Mouse (Mus musculus) cerebellum, adult 18-20 months (tissue): Measurements from ENCODE around the gene Spata32.

Experiments used
- DNase-seq, 2 experiments: peaks; one replicate each; pipeline ENCODE4 v3.0.0; 2021

The Spata32 gene

DNA sequence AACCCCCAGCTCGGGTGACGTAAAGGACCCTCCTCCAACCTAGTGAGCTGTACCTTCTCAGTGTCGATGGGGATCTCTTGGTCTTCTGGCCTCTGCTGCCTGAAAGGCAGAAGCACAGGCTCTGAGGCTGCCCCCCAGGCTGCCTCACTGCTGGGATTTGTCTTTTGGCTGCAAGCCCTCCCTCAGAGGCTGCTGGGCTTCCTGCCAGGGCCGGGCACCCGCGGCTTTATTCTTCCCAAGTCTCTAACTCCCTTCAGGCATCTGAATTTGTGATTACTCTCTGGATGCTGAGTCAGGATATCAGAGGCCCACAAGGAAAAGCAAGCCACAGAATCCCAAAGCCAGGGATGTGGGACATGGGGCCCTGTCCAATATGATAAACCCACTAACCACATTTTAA is 16.6 kb downstream of the Spata32 start:
- DNase-seq, result peak; percentile 69 to 78

DNA sequence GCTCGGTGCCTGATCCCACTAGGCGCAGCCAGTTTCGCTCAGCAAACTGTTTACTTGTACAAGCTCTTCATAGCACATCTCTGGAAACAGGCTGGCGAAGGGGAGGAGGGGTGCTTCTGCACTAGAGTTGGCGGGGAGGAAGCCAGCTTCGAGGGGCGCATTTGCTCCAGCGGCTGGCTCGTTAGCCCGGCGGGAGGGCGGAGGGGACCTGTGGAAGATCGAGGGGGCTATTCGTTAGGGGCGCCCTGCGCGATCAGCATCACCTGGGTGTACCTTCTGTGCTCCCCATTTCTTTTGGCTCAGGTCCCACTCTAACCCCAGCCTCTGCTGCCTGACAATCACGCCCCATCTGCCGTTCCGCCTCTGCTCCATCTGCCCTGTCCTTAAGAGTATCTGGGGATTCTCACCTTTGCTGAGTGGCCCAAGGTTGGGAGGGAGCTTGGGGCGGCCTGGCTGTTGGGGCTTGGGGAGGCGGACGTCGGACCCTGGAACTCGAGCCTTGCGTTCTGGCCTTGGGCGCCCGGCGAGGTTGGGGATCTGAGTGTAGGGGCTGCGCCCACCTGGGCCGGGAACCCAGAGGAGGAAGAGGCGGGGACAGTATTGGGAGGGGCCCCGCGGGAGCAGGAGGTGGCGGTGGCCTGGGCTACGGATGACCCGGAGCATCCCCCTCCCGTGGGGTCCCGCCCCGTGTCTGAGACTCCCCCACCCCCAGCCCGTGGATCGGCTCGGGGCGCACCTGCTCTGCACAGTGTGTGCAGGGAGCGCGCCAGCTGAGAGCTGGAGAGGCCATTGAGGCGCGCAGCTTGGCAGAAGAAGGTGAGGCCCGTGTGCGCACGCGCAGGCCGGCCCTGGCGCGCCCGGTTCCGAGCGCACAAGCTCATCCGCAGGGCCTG is 19.1 kb downstream of the Spata32 start:
- DNase-seq, result peak; percentile 84 to 93

DNA sequence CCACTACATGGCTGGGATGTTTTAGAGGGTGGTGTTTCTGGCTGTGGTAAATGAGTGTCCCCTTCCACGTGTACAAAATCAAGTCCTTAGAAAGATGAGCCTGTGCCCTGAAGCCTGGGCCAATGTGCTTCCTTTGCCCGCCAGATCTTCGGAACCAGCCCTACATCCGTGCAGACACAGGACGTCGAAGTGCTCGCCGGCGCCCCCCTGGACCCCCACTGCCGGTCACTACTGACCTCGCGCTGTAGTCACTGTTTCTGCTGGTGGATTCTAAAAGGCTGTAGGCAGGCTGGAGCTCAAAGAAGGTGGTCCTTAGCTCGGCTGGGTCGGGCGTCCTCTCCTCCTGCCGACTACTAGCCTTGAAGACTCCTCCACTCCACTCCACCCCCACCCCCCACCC is 19.9 kb downstream of the Spata32 start:
- DNase-seq, result peak in 1 of 2 experiments; percentile 54

DNA sequence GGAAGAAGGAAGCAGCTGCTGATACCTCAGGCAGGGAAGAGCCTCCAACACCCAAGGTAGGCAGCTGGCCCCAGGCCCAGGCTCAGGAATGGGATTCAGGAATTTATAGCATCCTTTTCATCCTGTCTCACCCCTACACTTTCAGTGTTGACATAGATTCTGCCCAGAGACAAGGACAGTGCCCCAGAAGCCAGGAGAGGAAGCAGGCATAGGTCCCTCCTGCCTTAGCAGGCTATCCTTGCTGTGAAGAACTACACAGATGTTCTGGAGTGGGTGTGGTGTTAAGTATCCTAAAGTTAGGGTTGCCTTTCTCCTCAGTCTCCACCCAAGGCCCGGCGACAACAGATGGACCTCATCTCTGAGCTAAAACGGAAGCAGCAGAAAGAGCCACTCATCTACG is 20.9 kb downstream of the Spata32 start:
- DNase-seq, result peak in 1 of 2 experiments; percentile 46

DNA sequence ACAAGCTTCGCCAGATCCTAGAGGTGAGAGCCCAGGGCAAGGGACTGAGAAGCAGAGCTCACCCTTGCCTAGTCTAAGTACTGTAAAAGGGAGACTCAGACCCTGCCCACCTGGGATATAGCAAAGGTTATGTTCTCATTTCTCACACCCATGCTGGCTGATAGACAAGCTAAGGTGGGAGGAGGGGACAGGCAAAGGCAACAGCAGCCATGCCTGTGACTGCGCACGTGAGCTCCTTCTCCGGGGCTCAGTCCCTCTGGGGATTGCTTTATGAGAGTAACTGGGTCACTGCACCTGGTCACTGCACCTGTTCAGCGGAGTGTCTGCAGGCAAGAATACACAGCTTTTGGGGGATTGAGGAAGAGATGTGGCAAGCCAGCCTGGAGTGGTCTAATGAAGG is 22.6 kb downstream of the Spata32 start:
- DNase-seq, result peak in 1 of 2 experiments; percentile 49

DNA sequence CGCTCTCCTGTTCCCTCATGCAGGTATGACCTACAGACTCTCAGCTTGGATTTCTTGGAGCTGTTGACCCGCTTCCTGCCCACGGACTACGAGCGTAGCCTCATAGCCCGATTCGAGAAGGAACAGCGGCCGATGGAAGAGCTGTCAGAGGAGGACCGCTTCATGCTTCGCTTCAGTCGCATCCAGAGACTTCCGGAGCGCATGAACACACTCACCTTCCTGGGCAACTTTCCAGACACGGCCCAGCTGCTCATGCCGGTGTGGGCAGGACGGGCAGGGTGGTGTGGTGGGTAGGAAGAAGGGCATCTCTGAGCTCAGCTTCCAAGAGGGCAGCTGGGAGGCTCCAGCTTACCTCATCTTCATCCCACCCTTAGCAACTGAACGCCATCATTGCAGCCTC is 23.0 kb downstream of the Spata32 start:
- peak; percentile 41 to 56 for DNase-seq

DNA sequence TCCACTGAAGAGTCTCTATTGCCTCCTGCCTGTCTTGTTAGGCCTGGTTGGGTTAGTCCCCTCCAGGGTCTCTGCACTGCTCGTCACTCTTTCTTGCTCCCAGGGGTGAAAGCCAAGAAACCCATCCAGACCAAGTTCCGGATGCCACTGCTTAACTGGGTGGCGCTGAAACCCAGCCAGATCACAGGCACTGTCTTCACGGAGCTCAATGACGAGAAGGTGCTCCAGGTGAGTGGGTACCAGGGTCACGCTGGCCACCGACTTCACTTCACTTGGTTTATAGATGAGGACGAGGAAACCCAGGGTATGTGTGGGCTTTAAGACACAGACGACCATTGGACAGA is 24.4 kb downstream of the Spata32 start:
- DNase-seq, result peak in 1 of 2 experiments; percentile 30

DNA sequence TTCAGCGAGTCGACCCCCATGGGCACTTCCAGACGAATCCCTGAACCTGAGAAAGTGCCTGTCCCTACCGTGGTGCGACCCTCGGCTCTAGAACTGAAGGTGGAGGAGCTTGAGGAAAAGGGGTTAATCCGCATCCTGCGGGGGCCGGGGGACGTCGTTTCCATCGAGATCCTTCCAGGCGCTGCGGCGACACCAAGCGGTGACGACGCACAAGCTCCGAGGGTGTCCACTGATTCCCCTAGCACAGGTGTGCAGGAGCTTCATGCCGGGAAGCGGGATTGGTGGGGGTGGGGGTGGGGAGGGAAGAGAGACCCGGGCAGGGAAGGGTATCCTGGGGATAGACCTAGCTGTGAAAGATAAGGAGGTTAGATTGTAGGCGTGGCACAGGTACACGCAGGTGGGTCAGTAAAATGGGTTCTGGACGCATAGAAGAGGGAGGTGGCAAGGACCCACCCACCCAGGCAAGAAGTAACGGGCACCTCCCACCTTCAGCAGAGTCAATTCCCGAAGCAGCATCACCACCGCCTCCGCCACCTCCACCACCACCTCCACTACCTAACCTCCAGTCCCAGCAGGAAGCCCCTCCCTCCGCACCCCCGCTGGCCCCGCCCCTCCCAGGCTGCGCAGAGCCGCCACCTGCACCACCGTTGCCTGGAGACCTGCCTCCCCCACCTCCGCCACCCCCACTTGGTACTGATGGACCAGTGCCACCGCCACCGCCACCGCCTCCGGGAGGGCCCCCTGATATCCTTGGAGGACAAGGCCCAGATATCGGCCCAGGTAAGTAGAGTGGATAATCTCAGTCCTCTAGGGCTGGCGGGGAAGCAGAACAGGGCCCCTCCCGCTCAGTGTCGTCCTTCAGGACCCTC is 25.0 kb downstream of the Spata32 start:
- DNase-seq, result peak; percentile 86 to 87

DNA sequence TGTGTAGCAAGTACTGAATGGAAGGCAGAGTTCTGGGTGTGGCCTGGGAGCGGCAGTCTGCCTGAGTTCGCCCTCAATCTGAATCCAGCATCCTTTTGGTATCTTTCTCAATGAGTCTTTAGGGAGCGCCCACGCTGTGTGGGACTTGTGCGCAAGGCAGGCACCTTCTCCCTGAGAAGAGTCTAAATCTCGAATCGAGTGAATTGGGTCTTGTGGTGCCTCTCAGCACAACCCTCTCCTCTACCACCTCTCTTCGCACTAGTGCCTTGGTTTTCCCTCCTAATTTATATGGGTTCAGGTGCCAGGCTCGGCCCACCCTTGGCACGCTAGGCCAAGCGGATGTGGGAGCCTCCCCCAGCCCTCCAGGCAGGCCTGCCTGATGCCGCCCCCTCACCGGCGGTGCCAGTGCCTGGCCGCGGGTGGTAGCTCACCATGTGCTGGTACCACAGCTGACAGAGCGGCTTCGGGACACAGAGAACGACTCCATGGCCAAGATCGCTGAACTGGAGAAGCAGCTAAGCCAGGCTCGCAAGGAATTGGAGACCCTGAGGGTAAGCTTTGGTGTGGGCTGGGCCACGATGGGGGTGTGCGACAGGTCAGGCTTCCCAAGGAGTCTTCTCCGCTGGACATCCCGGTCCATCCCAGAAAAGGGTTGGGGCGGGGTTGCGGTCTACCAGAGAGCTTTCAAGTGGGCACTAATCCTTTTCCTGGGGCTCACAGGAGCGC is 25.8 kb downstream of the Spata32 start:
- peak; percentile 61 to 70 for DNase-seq

DNA sequence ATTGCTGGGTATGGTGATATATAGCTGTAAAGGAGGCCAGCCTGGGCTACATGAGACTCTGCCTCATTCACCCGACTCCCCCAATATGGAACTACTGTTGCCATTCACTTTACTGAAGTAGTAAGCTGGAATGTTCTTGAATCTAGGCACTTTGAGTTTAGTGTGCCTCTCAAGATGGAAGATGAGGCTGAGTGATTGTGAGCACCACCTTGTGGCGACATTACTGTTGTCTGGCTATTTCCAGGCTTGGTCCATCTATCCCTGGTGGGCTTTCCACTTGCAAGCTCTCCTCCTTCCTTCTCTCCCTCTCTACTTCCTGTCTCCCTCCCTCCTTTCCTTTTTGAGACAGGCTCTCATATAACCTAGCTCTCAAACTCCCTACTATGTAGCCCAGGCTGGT is 33.3 kb downstream of the Spata32 start:
- peak; percentile 64 to 74 for DNase-seq

DNA sequence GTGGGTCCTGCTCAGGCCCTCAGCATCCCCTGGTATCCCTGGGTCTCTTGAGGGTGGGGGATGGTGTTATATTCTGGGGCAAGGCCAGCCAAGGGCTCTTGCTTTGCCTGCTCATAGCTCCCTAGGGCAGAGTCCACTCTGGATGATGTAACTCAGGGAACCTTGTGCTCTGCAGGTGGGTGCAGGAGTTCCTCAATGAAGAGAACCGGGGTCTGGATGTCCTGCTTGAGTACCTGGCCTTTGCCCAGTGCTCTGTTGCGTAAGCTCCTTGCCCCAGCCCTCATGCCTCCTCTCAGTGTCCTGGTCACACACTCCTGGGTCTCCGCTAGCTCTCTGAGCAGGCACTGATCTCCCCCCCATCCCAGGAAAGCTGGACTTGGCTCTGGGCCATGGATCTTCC is 36.3 kb downstream of the Spata32 start:
- no peak for DNase-seq

DNA sequence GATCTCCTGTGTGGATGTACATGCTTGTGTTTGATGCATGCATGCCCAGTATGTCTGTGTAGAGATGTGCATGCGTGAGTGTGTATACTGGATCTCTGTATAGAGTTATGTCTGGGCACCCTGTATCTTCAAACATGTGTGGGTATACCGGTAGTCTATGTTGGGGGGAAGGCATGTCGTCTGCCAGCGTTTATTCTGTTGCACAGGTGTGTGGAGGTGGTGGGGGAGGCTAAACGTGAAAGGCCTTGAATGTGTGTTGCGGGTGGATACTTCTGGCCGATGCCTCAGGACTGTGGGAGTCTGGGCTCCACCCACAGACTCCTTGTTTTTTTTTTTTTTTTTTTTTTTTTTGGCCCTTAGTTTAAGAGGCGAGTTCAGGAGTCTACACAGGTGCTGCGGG is 36.9 kb downstream of the Spata32 start:
- no peak for DNase-seq

DNA sequence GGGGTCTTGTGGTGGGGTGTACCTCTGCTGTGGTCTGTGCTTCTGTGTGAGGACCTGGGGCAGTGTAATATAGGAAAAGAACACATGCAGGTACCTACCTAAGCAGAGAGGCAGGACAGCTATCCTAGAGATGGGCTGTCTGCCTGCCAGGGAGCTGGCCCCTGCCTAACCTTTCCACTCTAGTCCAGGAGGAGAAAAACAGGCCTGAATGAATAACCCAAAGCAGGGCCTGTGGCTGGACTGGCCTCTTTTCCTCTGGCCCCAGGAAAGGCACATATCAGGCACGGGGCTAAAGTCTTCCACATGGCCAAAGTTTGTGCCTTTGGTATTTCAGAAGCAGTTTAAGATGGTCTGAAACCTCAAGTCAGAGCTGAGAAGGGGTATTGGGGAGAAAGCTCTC is 37.8 kb downstream of the Spata32 start:
- no peak for DNase-seq

DNA sequence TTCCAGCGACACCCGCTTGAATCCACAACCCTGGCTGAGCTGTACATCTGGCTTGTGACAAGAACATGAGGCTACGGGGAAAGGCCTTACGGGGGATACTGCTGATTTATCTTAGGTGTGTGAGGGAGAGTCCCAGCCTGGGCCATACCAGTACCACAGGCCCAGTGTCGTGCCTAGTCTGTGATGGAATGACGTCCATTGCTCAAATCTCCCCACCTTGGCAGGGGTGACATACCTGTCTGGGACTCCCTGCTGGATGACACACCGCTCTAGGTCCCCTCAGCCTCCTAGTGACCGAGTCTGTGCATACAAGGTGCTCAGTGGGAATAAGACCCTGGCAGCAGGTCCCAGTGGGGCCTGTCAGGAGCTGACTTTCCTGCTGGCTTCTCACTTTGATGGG is 39.5 kb downstream of the Spata32 start:
- DNase-seq, result no peak

DNA sequence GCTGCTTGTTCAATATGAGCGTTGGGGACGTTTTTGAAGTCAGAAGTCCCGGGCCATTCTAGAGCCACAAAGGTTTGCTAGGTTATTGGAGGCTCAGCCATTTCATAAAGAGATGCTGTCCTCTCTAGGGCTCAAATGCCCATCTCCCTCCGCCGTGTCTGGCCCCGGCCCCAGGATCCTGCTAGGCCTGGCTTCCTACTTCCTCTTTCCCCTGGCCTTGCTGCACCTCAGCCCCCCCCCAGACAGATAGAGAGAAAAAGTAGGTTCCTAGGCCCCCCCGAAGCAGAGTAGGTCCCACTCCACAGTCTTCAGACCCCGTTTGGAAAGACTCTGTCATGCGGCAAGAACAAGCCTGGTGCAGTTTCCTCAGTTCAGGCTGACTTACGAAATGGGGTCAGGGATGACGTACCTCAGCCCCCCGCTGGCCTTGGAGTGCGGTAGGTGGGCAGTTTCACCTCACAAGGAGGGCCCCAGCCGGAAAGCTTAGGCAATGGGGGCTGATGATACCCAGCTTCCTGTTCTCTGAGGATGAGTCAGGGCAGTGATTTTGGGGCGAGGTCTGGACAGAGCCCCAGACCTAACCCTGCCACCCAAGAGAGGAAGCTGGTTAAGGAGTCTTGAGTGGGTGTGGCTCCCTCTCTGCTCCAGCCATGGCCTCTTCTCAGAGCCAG is 40.3 kb downstream of the Spata32 start:
- no peak for DNase-seq

DNA sequence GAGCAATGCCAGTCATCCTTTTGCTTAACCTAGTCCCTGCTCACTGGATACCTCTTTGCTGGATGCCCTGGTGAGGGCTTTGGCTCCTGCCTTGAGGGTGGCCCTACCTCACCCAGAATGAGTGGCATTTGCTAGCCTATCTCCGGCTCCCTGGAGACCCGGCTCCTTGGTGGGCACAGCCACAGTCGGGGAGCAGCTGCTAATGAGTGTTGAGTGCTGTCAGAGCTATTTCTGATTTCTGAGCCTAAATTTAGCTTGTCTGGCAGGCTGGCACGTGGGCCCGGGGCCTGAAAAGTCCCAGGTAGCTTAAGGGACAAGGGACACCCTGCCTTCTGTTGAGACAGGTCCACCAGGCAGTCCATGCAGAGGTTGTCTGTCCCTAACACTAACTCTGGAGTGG is 41.0 kb downstream of the Spata32 start:
- no peak for DNase-seq

DNA sequence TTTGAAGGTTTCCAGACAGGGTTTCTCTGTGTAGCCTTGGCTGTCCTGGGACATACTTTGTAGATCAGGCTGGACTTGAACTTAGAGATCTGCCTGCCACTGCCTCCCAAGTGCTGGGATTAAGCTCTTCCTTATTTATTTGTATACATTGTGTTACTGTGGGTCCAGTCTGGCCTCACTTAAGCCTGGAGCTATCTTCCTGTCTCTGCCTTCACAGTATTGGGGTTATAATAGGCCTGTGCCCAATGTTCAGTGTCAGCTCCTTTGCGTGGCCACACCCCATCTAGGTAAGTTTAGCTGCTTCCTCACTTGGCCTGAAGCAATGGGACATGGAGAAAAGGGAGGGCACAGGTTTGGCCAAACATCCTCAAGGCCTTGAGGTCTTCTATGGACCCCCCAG is 41.7 kb downstream of the Spata32 start:
- no peak for DNase-seq

DNA sequence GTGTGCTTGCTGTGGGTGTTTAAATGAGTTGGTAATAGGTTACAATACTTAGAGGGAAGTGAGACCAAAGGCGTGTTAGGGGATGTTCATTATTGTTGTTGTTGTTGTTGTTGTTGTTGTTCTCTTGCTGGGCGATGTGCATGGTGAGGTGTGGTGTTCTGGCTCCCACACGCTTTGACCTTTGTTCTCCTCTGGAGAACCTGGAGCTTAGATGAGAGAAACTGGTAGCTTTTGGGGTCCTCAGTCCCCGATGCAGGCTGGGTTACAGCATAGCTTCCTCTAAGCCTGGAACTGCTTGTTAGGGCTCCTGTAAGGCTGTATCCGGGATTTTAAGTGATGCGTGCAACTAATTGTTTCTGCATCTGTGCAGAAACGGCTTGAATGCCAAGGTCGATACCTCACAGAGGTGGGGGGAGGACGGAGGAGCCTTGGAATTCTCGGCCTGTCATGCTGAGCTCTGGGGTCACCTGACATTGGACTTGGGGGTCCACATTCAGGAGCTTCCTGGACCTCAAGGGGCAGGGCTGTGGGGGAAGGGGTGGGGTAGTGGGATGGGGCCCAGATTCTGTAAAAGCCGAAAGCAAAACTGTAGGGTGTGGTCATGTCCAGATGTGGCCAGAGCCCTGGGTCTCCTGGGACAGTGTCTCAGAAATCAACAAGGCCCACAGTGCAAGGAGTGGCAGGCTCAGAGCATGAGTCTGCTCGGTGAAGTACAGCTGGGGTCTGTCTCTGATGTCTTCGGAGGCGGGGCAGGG is 42.4 kb downstream of the Spata32 start:
- no peak for DNase-seq

DNA sequence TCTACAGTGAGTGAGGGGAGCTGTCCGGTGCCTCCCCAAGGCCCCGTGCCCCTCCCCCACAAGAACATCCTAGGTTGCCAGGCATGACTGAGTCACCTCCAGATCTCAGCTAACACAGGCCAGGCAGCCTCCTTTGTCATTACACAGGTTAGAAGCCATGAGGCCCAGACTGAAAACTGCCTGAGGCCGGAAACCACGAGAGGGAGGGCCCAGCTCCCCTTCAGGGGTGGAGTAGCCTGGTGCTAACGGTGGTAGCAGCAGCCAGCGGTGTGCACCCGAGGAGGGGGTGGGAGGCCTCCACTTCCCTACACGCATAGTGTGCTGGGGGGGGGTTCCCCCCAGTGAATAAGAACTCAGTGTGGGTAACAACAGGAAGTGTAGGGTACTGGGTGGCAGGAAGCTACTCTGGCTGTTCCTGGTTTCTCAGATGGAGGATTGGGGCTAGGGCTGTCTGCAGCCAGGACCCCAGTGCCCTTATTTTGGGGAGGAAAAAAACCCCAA is 43.3 kb downstream of the Spata32 start:
- no peak for DNase-seq

DNA sequence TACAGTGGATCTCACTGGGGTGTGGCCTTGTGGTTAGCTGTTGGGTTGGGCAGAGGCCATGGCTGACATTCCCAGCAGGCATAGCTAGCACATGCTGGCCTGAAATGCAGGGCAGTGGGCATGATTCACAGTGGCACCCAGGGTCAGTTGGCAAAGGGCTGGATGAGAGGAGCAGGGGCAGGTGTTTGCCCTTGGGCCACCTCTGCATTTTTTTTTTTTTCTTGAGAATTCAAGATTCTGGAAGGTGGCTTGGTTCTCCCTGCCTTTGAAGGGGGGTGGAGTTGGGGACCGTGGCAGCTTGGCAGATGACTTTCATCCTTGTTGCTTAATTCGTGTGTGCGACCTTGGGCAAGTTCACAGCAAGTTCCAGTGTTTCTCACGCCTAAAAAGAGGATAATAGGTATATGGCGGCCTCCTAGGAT is 43.8 kb downstream of the Spata32 start:
- DNase-seq, result no peak

DNA sequence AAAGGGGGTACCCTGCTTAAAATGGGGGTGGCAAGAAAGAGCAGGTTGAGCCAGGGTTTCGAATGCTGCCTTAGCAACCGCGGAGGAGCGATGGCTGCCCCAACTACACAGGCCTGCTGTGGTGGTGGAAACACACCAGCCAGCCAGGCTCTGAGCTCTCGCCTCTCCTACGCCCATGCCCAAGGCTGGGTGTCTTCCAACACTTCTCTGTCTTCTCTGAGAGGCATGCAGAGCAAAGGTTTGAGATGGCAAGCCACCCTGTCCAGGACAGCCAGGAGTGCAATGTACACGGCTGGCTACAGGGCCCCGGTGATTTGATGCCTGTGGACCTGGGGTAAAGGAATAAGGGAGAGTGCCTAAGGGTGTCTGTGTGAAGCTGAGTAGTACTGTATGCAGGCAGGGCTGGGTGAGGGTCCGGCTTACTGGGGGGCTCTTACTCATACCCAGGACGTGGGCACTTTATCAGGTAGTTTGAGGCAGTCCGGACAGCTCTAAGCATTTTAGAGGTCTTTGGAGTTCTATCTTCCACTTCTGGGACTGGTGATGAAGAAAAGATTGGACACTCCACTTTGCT is 44.4 kb downstream of the Spata32 start:
- DNase-seq, result no peak
